Mouse (Mus musculus): ENCODE data around the gene Ppp2r5a.

DNA sequence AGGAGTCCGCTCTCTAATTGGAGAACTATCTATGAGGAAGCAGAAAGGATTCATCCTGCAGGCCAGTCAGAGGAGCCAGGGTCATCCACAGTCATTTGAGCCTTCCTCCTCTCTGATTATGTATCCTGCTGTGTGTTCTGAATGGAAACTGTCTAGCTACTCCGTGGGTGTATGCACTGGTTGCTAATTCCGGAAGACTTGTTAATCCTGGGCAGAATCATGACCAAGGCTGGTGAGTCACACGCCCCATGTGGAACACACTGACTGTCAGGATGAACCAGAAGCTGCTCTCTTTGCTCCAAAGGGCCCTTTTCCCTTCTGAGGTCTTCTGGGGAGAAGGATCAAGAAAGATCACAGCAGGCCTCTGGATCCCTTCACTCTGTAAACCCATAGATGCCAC is 35.5 kb upstream of the Ppp2r5a start:
- TF ChIP-seq CTCF (IDR thresholded peaks at IDR 0.05; ENCODE audit: control insufficient read depth, insufficient read depth, insufficient replicate concordance, low read depth, low read length) (no peak), POLR2A (IDR thresholded peaks at IDR 0.05; ENCODE audit: control insufficient read depth, low read depth, low read length) (no peak)

All from testis, adult 2 months (tissue).